Mouse (Mus musculus) cortical plate, adult 2 months (tissue): ENCODE data around the gene Ovgp1.

ENCODE experiments used
- CTCF ChIP-seq: fragments of 200-500 bp; IDR thresholded peaks from 2 replicates; pipeline ENCODE4 v1.5.1; 2011; ENCODE audit warnings: mild to moderate bottlenecking, control low read depth, low read length; ENCODE audit not compliant: insufficient read depth; ENCODE audit errors: extremely low read depth
- POLR2A ChIP-seq: fragments of 200-500 bp; IDR thresholded peaks from 2 replicates; pipeline ENCODE4 v1.6.1; 2011; ENCODE audit warnings: mild to moderate bottlenecking, low read length, control low read depth; ENCODE audit not compliant: insufficient read depth; ENCODE audit errors: extremely low read depth

- TF ChIP-seq CTCF (no peak), POLR2A (no peak)
Measured at GRCm38 (mm10) chr3:105959585-105959984, 13.9 kb upstream of the Ovgp1 start.
